ENCODE assay signal across 17 mouse cellular contexts in genomic region chr6:52416491-52416890, GRCm38 (mm10).
DNase-seq lines count a peak whose midpoint lies in the region; ATAC-seq and TF ChIP-seq lines count a peak whose summit lies in the region.
"Had no signal": no experiment of that assay in that cellular context is flagged by ENCODE, and none has a peak within 500 bp of the region (broad histone marks: within the 10 kb centered on the region; RNA-seq: fewer than 3 reads in every experiment).

No protein-coding gene starts in this region.

- peaks cover 4% of the 10 kb centered on the region; the same call in 1 of the 2 replicates for H3K9me3 ChIP-seq in embryonic facial prominence, embryonic 14.5 days (ENCODE audit: control insufficient read depth, low read length)
- H3K9me3 ChIP-seq in embryonic facial prominence, embryonic 10.5 days, result no peaks in the 10 kb centered on the region
- no peaks in the 10 kb centered on the region for H3K9me3 ChIP-seq in heart, postnatal 0 days (replicated peaks; ENCODE audit: control insufficient read depth, low read length)
- H3K9me3 ChIP-seq in heart, embryonic 11.5 days (replicated peaks; ENCODE audit: control insufficient read depth, low read length), result no peaks in the 10 kb centered on the region

- ATAC-seq in embryonic facial prominence, embryonic 14.5 days (ENCODE audit: low read depth), result no peak
- ATAC-seq in heart, postnatal 0 days (ENCODE audit: insufficient read depth, low read depth), result 0 out of 2 replicates have a peak, but pooled peaks have one; percentile 33
- no peak for ATAC-seq in heart, embryonic 11.5 days (replicated peaks; ENCODE audit: insufficient number of reproducible peaks, low FRiP score, low TSS enrichment)
- ATAC-seq: liver, postnatal 0 days; midbrain, embryonic 16.5 days had no signal

- 71% methylated on average over 3 of the region's 3 CpGs for WGBS in embryonic facial prominence, embryonic 14.5 days
- 82% methylated on average over 3 of the region's 3 CpGs for WGBS in embryonic facial prominence, embryonic 10.5 days
- WGBS in heart, postnatal 0 days, result 43% methylated on average over 3 of the region's 3 CpGs
- 39% methylated on average over 3 of the region's 3 CpGs for WGBS in heart, embryonic 11.5 days (ENCODE audit: insufficient replicate concordance)

- peaks cover 21% of the 10 kb centered on the region for H3K4me1 ChIP-seq in embryonic facial prominence, embryonic 14.5 days (ENCODE audit: control insufficient read depth, insufficient read depth, low read length)
- peaks cover 20% of the 10 kb centered on the region for H3K4me1 ChIP-seq in embryonic facial prominence, embryonic 10.5 days
- no peaks in the 10 kb centered on the region for H3K4me1 ChIP-seq in heart, postnatal 0 days (ENCODE audit: control insufficient read depth, insufficient read depth)
- peaks cover 4% of the 10 kb centered on the region; the same call in 1 of the 2 replicates for H3K4me1 ChIP-seq in heart, embryonic 11.5 days (ENCODE audit: control insufficient read depth, insufficient read depth, low read length)
- H3K4me1 ChIP-seq: megakaryocyte, embryonic 14.5 days had no signal

- no peak overlapping the region for H3K9ac ChIP-seq in embryonic facial prominence, embryonic 14.5 days (ENCODE audit: low read depth, low read length)
- no peak overlapping the region for H3K9ac ChIP-seq in heart, postnatal 0 days (replicated peaks; ENCODE audit: low read depth, low read length)
- H3K9ac ChIP-seq in heart, embryonic 11.5 days (ENCODE audit: low read depth, low read length), result no peak overlapping the region
- H3K9ac ChIP-seq: hindbrain, embryonic 14.5 days; liver, postnatal 0 days had no signal

- DNase-seq in embryonic facial prominence, embryonic 14.5 days (ENCODE audit: low spot score), result peak; percentile 19
- no peak for DNase-seq in embryonic facial prominence, embryonic 10.5 days (ENCODE audit: low spot score)
- DNase-seq in heart, postnatal 0 days (ENCODE audit: low spot score), result no peak
- peak; percentile 21 for DNase-seq in retina, postnatal 1 day
- DNase-seq in retina, embryonic 14.5 days (ENCODE audit: low spot score), result no peak
- DNase-seq in lung, postnatal 36 days, result peak; percentile 59
- no peak for DNase-seq in right cerebral cortex, postnatal 25 days
- DNase-seq: B cell, adult 2 months; gastrocnemius, postnatal 14 days; kidney, adult 9 months; kidney, postnatal 25 days; liver, postnatal 0 days; thymus, postnatal 36 days had no signal

- no peak for TF ChIP-seq EP300 in heart, postnatal 0 days (IDR thresholded peaks at IDR 0.05; ENCODE audit: low read depth)

- TF ChIP-seq CTCF in heart, postnatal 0 days (IDR thresholded peaks at IDR 0.05; ENCODE audit: low read depth), result no peak

- H3K27me3 ChIP-seq in embryonic facial prominence, embryonic 14.5 days (replicated peaks; ENCODE audit: control insufficient read depth, insufficient read depth, low read length), result no peaks in the 10 kb centered on the region
- H3K27me3 ChIP-seq in embryonic facial prominence, embryonic 10.5 days (replicated peaks; ENCODE audit: low read depth, poor library complexity, severe bottlenecking), result no peaks in the 10 kb centered on the region
- H3K27me3 ChIP-seq in heart, postnatal 0 days (ENCODE audit: control insufficient read depth, insufficient read depth, low read length), result no peaks in the 10 kb centered on the region
- no peaks in the 10 kb centered on the region for H3K27me3 ChIP-seq in heart, embryonic 11.5 days (ENCODE audit: control insufficient read depth, insufficient read depth, low read length)
- H3K27me3 ChIP-seq: megakaryocyte, embryonic 14.5 days had no signal

- no peak overlapping the region for H3K4me3 ChIP-seq in embryonic facial prominence, embryonic 14.5 days (ENCODE audit: low read depth, low read length)
- no peak overlapping the region for H3K4me3 ChIP-seq in embryonic facial prominence, embryonic 10.5 days
- no peak overlapping the region for H3K4me3 ChIP-seq in heart, postnatal 0 days (ENCODE audit: low read depth, low read length)
- no peak overlapping the region for H3K4me3 ChIP-seq in heart, embryonic 11.5 days (ENCODE audit: low read depth, low read length)
- H3K4me3 ChIP-seq: megakaryocyte, embryonic 14.5 days had no signal

- H3K4me2 ChIP-seq in embryonic facial prominence, embryonic 14.5 days (ENCODE audit: low read depth, low read length), result no peak overlapping the region
- no peak overlapping the region for H3K4me2 ChIP-seq in heart, postnatal 0 days (ENCODE audit: low read depth, low read length)
- H3K4me2 ChIP-seq in heart, embryonic 11.5 days, result no peak overlapping the region
- H3K4me2 ChIP-seq: hindbrain, embryonic 14.5 days had no signal

- H3K36me3 ChIP-seq in embryonic facial prominence, embryonic 14.5 days (ENCODE audit: control insufficient read depth, insufficient read depth, low read length), result no peaks in the 10 kb centered on the region
- H3K36me3 ChIP-seq in embryonic facial prominence, embryonic 10.5 days (replicated peaks), result no peaks in the 10 kb centered on the region
- no peaks in the 10 kb centered on the region for H3K36me3 ChIP-seq in heart, postnatal 0 days (replicated peaks; ENCODE audit: control insufficient read depth, insufficient read depth, low read length)
- H3K36me3 ChIP-seq in heart, embryonic 11.5 days (ENCODE audit: control insufficient read depth, insufficient read depth, low read length), result no peaks in the 10 kb centered on the region

- H3K27ac ChIP-seq in embryonic facial prominence, embryonic 14.5 days (replicated peaks; ENCODE audit: low read depth, low read length), result no peak overlapping the region
- H3K27ac ChIP-seq in embryonic facial prominence, embryonic 10.5 days (replicated peaks), result no peak overlapping the region
- no peak overlapping the region for H3K27ac ChIP-seq in heart, postnatal 0 days (ENCODE audit: low read depth)
- no peak overlapping the region for H3K27ac ChIP-seq in heart, embryonic 11.5 days (ENCODE audit: low read depth, low read length)
- H3K27ac ChIP-seq: hindbrain, embryonic 14.5 days had no signal

Comparison
In these comparisons a context has a peak if more than half of its experiments do, and no peak if none do; other contexts are left out.
1. DNase-seq: peak in embryonic facial prominence, embryonic 14.5 days (single experiment), retina, postnatal 1 day (single experiment) and lung, postnatal 36 days (single experiment); none in embryonic facial prominence, embryonic 10.5 days (single experiment), heart, postnatal 0 days (single experiment), retina, embryonic 14.5 days (single experiment) and right cerebral cortex, postnatal 25 days (single experiment).